Mouse (Mus musculus): ENCODE results near the gene Cltb. TPM values are rescaled to one million over a fixed set of nuclear protein-coding genes. Genes with fewer than 3 reads are reported as not detected.
A peak's percentile ranks its signal among the peaks of the same experiment; 100 is the strongest.

Cltb gene
- polyA plus RNA-seq, 1 experiment from 2014 or later = 40.4 TPM

GRCm38 (mm10) chr13:54596107-54596690, 14.9 kb downstream of the Cltb start:
- H3K27ac ChIP-seq (replicated peaks) = no peak overlapping the region
- WGBS (ENCODE audit: insufficient replicate concordance) = 73% methylated on average over 8 of the region's 8 CpGs

GRCm38 (mm10) chr13:54593617-54594016, 17.5 kb downstream of the Cltb start:
- no peak overlapping the region for H3K4me3 ChIP-seq (replicated peaks)
- H3K9ac ChIP-seq = no peak overlapping the region
- H3K9me3 ChIP-seq (replicated peaks) = no peaks in the 10 kb centered on the region
- ATAC-seq (ENCODE audit: insufficient read depth) = no peak
- no peak overlapping the region for H3K4me2 ChIP-seq
- no peak overlapping the region for H3K27ac ChIP-seq (replicated peaks)
- WGBS (ENCODE audit: insufficient replicate concordance) = 77% methylated on average over 11 of the region's 11 CpGs
- H3K27me3 ChIP-seq = no peaks in the 10 kb centered on the region
- H3K4me1 ChIP-seq (replicated peaks) = peaks cover 35% of the 10 kb centered on the region
- peaks cover 52% of the 10 kb centered on the region for H3K36me3 ChIP-seq (replicated peaks)

More at GRCm38 (mm10) chr13:54596107-54596690, 14.9 kb downstream of the Cltb start:
- ATAC-seq (ENCODE audit: insufficient read depth) = no peak
- Histone ChIP-seq H3K36me3 (replicated peaks) (peaks cover 69% of the 10 kb centered on the region), H3K4me2 (no peak overlapping the region), H3K9me3 (replicated peaks) (no peaks in the 10 kb centered on the region), H3K4me1 (replicated peaks) (peaks cover 18% of the 10 kb centered on the region), H3K4me3 (replicated peaks) (no peak overlapping the region), H3K9ac (no peak overlapping the region), H3K27me3 (no peaks in the 10 kb centered on the region)

- peak overlapping the region; percentile 90 for H3K4me2 ChIP-seq
Observed at GRCm38 (mm10) chr13:54591776-54592356, 19.3 kb downstream of the Cltb start.

GRCm38 (mm10) chr13:54589996-54590951, 20.9 kb downstream of the Cltb start, which contains the start of the genes Nop16 and Higd2a:
Gene Nop16 (minus strand): TSS chr13:54590090.
Gene Higd2a (plus strand): TSS chr13:54590207.
- H3K9ac ChIP-seq = peak within 1 kb of the TSS; percentile 82
- no peaks in the 10 kb centered on the region for H3K9me3 ChIP-seq (replicated peaks)
- WGBS (ENCODE audit: insufficient replicate concordance) = under 1% methylated on average over 51 of the region's 51 CpGs
- peak within 1 kb of the TSS; percentile 86 for H3K27ac ChIP-seq (replicated peaks)
- H3K27me3 ChIP-seq = no peaks in the 10 kb centered on the region
- H3K4me3 ChIP-seq (replicated peaks) = peak within 1 kb of the TSS; percentile 89
- H3K4me1 ChIP-seq (replicated peaks) = peaks cover 41% of the 10 kb centered on the region
- H3K36me3 ChIP-seq (replicated peaks) = peaks cover 48% of the 10 kb centered on the region
- ATAC-seq (ENCODE audit: insufficient read depth) = peak; percentile 98
- H3K4me2 ChIP-seq = peak within 1 kb of the TSS; percentile 90

More at GRCm38 (mm10) chr13:54591776-54592356, 19.3 kb downstream of the Cltb start:
- WGBS (ENCODE audit: insufficient replicate concordance) = 80% methylated on average over 8 of the region's 8 CpGs
- Histone ChIP-seq H3K27me3 (no peaks in the 10 kb centered on the region), H3K4me3 (replicated peaks) (peak overlapping the region; percentile 89), H3K9me3 (replicated peaks) (no peaks in the 10 kb centered on the region), H3K9ac (no peak overlapping the region), H3K4me1 (replicated peaks) (peaks cover 41% of the 10 kb centered on the region), H3K27ac (replicated peaks) (no peak overlapping the region), H3K36me3 (replicated peaks) (peaks cover 49% of the 10 kb centered on the region)
- ATAC-seq (ENCODE audit: insufficient read depth) = no peak

- H3K4me1 ChIP-seq (replicated peaks) = peaks cover 41% of the 10 kb centered on the region
- no peaks in the 10 kb centered on the region for H3K9me3 ChIP-seq (replicated peaks)
- H3K27me3 ChIP-seq = no peaks in the 10 kb centered on the region
- H3K36me3 ChIP-seq (replicated peaks) = peaks cover 52% of the 10 kb centered on the region
- peak overlapping the region; percentile 43; the same call in 1 of the 2 replicates for H3K27ac ChIP-seq (replicated peaks)
- peak overlapping the region; percentile 89 for H3K4me3 ChIP-seq (replicated peaks)
- peak overlapping the region; percentile 82 for H3K9ac ChIP-seq
- peak overlapping the region; percentile 90 for H3K4me2 ChIP-seq
- peak; percentile 38 for ATAC-seq (ENCODE audit: insufficient read depth)
- under 1% methylated on average over 24 of the region's 24 CpGs for WGBS (ENCODE audit: insufficient replicate concordance)
Observed at GRCm38 (mm10) chr13:54589414-54589995, 21.6 kb downstream of the Cltb start.

- Histone ChIP-seq H3K9ac (no peak overlapping the region), H3K4me1 (replicated peaks) (peaks cover 22% of the 10 kb centered on the region), H3K9me3 (replicated peaks) (no peaks in the 10 kb centered on the region), H3K4me2 (no peak overlapping the region), H3K27ac (replicated peaks) (no peak overlapping the region), H3K4me3 (replicated peaks) (no peak overlapping the region), H3K36me3 (replicated peaks) (peaks cover 68% of the 10 kb centered on the region), H3K27me3 (no peaks in the 10 kb centered on the region)
- ATAC-seq (ENCODE audit: insufficient read depth) = no peak
- WGBS (ENCODE audit: insufficient replicate concordance) = 79% methylated on average over 11 of the region's 11 CpGs
Observed at GRCm38 (mm10) chr13:54585831-54586230, 25.3 kb downstream of the Cltb start.

- H3K4me1 ChIP-seq (replicated peaks) = peaks cover 16% of the 10 kb centered on the region
- H3K4me3 ChIP-seq (replicated peaks) = no peak overlapping the region
- peaks cover 67% of the 10 kb centered on the region for H3K36me3 ChIP-seq (replicated peaks)
- ATAC-seq (ENCODE audit: insufficient read depth) = no peak
- no peaks in the 10 kb centered on the region for H3K9me3 ChIP-seq (replicated peaks)
- H3K9ac ChIP-seq = no peak overlapping the region
- no peak overlapping the region for H3K27ac ChIP-seq (replicated peaks)
- H3K4me2 ChIP-seq = no peak overlapping the region
- no peaks in the 10 kb centered on the region for H3K27me3 ChIP-seq
- 81% methylated on average over 5 of the region's 5 CpGs for WGBS (ENCODE audit: insufficient replicate concordance)
Observed at GRCm38 (mm10) chr13:54582860-54583259, 28.3 kb downstream of the Cltb start.

GRCm38 (mm10) chr13:54582126-54582525, 29.0 kb downstream of the Cltb start:
- H3K9ac ChIP-seq = no peak overlapping the region
- no peak overlapping the region for H3K4me3 ChIP-seq (replicated peaks)
- 69% methylated on average over 10 of the region's 10 CpGs for WGBS (ENCODE audit: insufficient replicate concordance)
- no peaks in the 10 kb centered on the region for H3K27me3 ChIP-seq
- no peaks in the 10 kb centered on the region for H3K9me3 ChIP-seq (replicated peaks)
- no peak for ATAC-seq (ENCODE audit: insufficient read depth)
- H3K4me1 ChIP-seq (replicated peaks) = peaks cover 16% of the 10 kb centered on the region
- no peak overlapping the region for H3K27ac ChIP-seq (replicated peaks)
- H3K4me2 ChIP-seq = no peak overlapping the region
- H3K36me3 ChIP-seq (replicated peaks) = peaks cover 61% of the 10 kb centered on the region

GRCm38 (mm10) chr13:54581385-54581784, 29.8 kb downstream of the Cltb start:
- H3K27ac ChIP-seq (replicated peaks) = no peak overlapping the region
- ATAC-seq (ENCODE audit: insufficient read depth) = no peak
- peaks cover 57% of the 10 kb centered on the region for H3K36me3 ChIP-seq (replicated peaks)

GRCm38 (mm10) chr13:54577652-54578507, 33.3 kb downstream of the Cltb start:
- Histone ChIP-seq H3K36me3 (replicated peaks) (peaks cover 23% of the 10 kb centered on the region), H3K4me1 (replicated peaks) (peaks cover 43% of the 10 kb centered on the region), H3K9me3 (replicated peaks) (no peaks in the 10 kb centered on the region), H3K4me2 (peak overlapping the region; percentile 23), H3K4me3 (replicated peaks) (no peak overlapping the region), H3K27ac (replicated peaks) (0 out of 2 replicates have a peak overlapping the region, but pooled peaks have one; percentile 38), H3K9ac (no peak overlapping the region), H3K27me3 (peaks cover 14% of the 10 kb centered on the region)
- WGBS (ENCODE audit: insufficient replicate concordance) = 60% methylated on average over 21 of the region's 21 CpGs
- no peak for ATAC-seq (ENCODE audit: insufficient read depth)

More at GRCm38 (mm10) chr13:54581385-54581784, 29.8 kb downstream of the Cltb start:
- no peaks in the 10 kb centered on the region for H3K27me3 ChIP-seq
- H3K9me3 ChIP-seq (replicated peaks) = no peaks in the 10 kb centered on the region
- H3K4me1 ChIP-seq (replicated peaks) = peaks cover 17% of the 10 kb centered on the region
- no peak overlapping the region for H3K9ac ChIP-seq
- H3K4me3 ChIP-seq (replicated peaks) = no peak overlapping the region
- 57% methylated on average over 2 of the region's 2 CpGs for WGBS (ENCODE audit: insufficient replicate concordance)
- no peak overlapping the region for H3K4me2 ChIP-seq

Data from liver, embryonic 15.5 days (tissue).